Mouse (Mus musculus) right cerebral cortex, postnatal 14 days (tissue): ENCODE measurements around the gene Zfp316.

Source experiments
- DNase-seq: peaks from one replicate; pipeline ENCODE4 v3.0.0; 2022

Zfp316 gene

GRCm38 (mm10) chr5:143275761-143276160 lies 5.9 kb upstream of the Zfp316 start:
- no peak for DNase-seq

GRCm38 (mm10) chr5:143272540-143273330 lies 2.9 kb upstream of the Zfp316 start:
- no peak for DNase-seq

GRCm38 (mm10) chr5:143272108-143272507 lies 2.3 kb upstream of the Zfp316 start:
- no peak for DNase-seq

- no peak for DNase-seq
These were observed 1.8 kb upstream of the Zfp316 start for GRCm38 (mm10) chr5:143271642-143272041.

- no peak for DNase-seq
These were observed 313 bp upstream of the Zfp316 start for GRCm38 (mm10) chr5:143270151-143270519.

- no peak for DNase-seq
These were observed 848 bp downstream of the Zfp316 start for GRCm38 (mm10) chr5:143268985-143269362.

GRCm38 (mm10) chr5:143266794-143267193 lies 3.0 kb downstream of the Zfp316 start:
- DNase-seq = no peak

GRCm38 (mm10) chr5:143265409-143265808 lies 4.4 kb downstream of the Zfp316 start:
- no peak for DNase-seq

- DNase-seq = peak; percentile 29
These were observed 5.1 kb downstream of the Zfp316 start for GRCm38 (mm10) chr5:143264689-143265088.

- DNase-seq = no peak
These were observed 8.2 kb downstream of the Zfp316 start for GRCm38 (mm10) chr5:143261636-143262035.

GRCm38 (mm10) chr5:143255802-143256201 lies 14.0 kb downstream of the Zfp316 start:
- no peak for DNase-seq

- no peak for DNase-seq
These were observed 14.7 kb downstream of the Zfp316 start for GRCm38 (mm10) chr5:143255131-143255519.

GRCm38 (mm10) chr5:143254487-143255130 lies 15.2 kb downstream of the Zfp316 start:
- no peak for DNase-seq

GRCm38 (mm10) chr5:143253881-143254486 lies 15.8 kb downstream of the Zfp316 start:
- peak; percentile 41 for DNase-seq

GRCm38 (mm10) chr5:143253186-143253880 lies 16.5 kb downstream of the Zfp316 start:
- peak; percentile 36 for DNase-seq

- DNase-seq = no peak
These were observed 17.0 kb downstream of the Zfp316 start for GRCm38 (mm10) chr5:143252791-143253185.

- DNase-seq = peak; percentile 5
These were observed 17.8 kb downstream of the Zfp316 start for GRCm38 (mm10) chr5:143252039-143252438.

- DNase-seq = no peak
These were observed 24.9 kb downstream of the Zfp316 start for GRCm38 (mm10) chr5:143244926-143245325.

GRCm38 (mm10) chr5:143236036-143236435 lies 33.8 kb downstream of the Zfp316 start:
- no peak for DNase-seq

- peak; percentile 94 for DNase-seq
These were observed 34.7 kb downstream of the Zfp316 start, which contains the start of gene Zfp12 for GRCm38 (mm10) chr5:143235028-143235693. Gene Zfp12 (plus strand): TSS chr5:143235163.

- no peak for DNase-seq
These were observed 43.0 kb downstream of the Zfp316 start, which contains the start of gene Spdye4a for GRCm38 (mm10) chr5:143226790-143227189. Gene Spdye4a (minus strand): TSS chr5:143226890.

- no peak for DNase-seq
These were observed 47.5 kb downstream of the Zfp316 start for GRCm38 (mm10) chr5:143222287-143222686.

- DNase-seq = no peak
These were observed 48.8 kb downstream of the Zfp316 start for GRCm38 (mm10) chr5:143220996-143221395.
